Mouse (Mus musculus) spleen, postnatal 4 days (tissue): ENCODE results near the gene Noxo1.
"Not testable (repeated sequence)": the region's sequence is repeated elsewhere in the genome, so short reads cannot be mapped to it uniquely, and the experiment has no call there.

Experiments
- DNase-seq, 2 experiments: peaks; one replicate each; pipeline ENCODE4 v3.0.0; 2022; ENCODE audit warnings: low spot score in 2 of 2

Noxo1 gene

DNA sequence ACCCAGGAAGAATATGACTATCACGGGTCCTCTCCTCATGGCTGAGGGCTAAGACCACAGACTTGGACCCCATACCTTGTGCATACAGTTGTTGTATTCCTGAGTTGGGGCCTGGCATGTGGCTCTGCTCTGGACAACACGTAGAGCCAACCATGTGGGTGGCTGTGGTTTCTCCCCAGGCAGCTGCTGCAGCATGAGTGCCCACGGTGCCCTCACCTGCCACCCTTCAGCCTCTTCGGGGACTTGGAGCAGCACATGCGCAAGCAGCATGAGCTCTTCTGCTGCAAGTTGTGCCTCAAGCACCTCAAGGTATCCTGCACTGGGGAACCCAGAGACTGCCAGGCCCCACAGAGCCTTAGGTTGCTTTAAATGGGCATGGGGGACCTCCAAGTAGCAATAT lies 19.2 kb upstream of the Noxo1 start:
- no peak for DNase-seq

DNA sequence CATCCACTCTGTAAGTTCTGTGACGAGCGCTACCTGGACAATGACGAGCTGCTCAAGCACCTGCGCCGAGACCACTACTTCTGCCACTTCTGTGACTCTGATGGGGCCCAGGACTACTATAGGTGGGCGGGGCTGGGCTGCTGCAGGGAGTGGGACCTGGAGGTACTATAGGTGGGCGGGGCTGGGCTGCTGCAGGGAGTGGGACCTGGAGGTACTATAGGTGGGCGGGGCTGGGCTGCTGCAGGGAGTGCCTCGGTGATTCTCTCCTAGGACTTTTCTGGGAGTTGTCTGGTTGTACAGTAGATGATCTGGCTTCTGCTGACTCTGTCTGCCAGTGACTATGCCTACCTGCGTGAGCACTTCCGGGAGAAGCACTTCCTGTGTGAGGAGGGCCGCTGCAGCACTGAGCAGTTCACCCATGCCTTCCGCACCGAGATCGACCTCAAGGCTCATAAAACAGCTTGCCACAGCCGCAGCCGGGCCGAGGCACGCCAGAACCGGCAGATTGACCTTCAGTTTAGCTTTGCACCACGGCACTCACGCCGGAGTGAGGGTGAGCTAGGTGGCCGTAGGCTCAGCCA lies 18.4 kb upstream of the Noxo1 start:
- no peak for DNase-seq

DNA sequence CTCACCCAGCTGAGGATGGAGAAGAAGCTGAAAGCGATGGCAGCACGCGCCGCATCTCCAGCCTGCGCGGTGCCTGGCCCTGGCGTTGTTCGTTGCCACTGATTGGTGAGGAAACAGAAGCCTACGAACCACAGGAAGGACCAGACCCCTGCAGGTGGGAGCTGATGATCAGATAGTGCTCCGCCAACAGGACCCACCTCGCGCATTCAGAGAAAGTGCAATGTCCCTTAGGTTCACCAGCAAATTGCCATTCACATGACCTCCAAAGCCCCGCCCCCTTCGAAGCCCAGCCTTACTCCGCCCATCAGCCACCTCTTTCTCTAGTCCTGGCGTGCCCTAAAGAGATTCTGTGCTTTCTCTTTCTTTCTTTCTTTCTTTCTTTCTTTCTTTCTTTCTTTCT lies 9.5 kb upstream of the Noxo1 start:
- DNase-seq = peak; percentile 71 to 83

DNA sequence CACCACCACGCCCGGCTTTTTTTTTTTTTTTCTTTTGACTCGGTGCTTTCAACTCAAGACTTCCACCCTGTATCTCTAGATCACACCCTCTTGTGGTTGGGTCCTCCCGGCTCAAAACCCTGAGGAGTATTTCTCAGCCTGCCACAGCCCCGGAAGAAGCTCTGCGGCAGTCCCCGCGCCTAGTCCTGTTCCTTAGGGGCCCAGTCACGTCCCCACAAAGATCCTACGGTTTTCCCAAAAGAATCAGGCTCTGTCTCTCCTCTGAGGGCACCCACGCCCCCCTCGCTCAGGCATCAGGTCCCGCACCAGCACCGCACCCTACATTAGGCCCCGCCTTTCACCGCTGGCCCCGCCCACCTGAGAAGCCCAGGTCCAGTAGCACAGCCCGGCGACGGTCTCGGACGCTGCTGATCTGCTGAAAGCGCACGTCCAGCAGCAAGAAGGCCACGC lies 8.9 kb upstream of the Noxo1 start:
- peak; percentile 65 to 84 for DNase-seq

DNA sequence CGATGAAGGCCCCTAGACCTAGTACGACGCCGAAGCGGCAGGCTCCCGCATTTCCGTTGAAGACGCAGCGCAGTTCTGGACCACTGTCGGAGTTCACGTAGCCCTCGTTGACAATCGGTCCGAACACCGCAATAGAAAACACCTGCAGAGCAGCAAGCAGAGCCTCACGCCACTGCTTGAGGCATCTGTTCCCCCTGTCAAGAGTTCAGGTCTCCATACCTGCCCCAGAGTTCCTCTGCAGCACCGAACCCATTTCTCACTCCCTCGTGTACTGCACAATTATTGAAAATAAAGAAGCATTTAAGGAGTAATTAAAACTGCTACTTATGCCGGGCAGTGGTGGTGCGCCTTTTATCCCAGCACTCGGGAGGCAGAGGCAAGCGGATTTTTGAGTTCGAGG lies 8.4 kb upstream of the Noxo1 start:
- DNase-seq = no peak

DNA sequence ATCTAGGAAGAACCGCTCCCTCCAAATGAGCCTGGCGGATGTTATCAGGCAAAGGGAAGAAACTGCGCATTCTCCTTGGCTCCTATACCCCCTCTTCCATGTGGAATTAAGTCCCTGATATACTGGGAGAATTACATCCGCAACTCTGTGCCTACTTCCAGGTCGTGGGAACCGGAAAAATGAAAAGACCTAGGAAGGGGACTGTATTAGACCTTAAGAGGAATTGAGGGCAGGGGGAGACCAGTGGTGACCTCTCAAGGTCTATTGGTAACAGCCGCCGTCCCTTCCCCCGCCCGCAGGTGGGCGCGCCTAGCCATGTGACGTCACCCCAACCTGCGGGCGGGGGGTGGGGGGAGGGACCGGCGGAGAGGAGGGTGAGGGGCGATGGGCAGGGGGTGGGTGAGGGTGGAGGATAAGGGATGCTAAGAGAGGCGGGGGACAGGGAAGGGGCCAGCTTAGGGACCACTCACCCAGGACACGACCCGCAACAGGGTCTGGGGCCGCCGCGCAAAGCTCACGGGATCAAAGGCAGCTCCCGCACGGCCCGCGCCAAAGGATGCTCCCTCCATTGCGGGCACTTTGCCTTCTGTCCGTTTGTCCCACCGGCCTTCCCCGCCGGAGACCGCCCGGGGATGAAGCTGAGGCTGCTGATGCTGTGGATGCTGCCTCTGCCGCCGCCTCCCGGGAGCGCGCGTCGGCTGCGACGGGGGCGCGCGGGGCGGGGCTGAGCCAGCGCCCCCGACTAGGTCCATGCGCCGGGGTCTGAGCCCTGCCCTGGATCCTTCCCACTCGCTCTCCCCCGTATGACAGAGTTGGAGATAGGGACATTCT lies 6.6 kb upstream of the Noxo1 start, which contains the start of gene Syngr3:
Syngr3 (minus strand) TSS at position 705 of the 831 bp plus-strand sequence.
- no peak for DNase-seq

DNA sequence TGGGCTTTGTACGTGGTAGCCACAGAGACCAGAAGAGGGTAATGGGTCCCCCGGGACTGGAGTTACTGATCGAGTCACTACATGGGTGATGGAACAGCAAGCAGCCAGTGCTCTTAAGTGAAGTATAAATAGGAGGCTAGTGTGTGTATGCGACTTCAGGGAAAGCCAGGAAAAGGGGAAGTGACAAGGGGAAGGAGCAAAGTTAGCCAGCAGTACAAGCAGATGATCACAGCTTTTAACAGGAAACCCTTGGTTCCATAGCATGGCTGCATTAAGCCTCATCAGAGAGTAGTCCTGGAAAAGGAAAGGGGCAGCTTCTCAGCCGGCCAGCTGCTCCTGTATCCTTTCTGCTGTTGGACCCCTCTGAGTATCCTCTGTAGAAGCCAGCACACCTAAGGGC lies 3.6 kb upstream of the Noxo1 start:
- DNase-seq = no peak

DNA sequence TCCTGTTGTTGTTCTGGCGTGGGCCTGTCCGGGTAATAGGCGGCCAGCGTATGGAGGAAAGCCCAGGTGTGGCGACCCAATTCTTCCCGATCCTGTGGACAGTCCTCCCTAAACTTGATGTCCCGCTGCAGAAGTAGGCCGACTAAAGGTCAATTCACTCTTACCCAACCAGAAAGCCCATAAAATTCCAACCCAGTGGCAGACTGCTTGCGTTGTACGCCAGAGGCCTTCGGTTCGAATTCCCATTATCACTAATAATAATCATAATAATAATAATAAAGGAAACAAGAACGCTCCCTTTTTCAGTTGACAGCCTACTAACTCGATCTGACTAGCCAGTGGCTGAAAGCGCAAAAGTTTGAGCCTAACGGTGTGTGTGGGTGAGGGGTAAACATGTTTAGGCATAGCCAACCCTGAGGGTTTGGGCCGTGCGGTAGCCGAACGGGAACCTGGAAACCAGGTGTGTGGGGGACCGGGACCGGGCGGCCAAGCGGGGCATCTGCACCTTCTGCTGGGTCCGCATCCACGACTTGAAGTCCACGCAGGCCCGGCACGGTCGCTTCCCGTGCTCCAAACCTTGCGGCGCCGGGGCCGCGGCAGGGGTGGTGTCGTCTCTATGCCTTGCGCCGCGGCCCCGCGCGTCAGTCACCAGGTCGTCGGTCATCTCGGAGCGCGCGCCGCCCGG lies 566 bp upstream of the Noxo1 start:
- no peak for DNase-seq

DNA sequence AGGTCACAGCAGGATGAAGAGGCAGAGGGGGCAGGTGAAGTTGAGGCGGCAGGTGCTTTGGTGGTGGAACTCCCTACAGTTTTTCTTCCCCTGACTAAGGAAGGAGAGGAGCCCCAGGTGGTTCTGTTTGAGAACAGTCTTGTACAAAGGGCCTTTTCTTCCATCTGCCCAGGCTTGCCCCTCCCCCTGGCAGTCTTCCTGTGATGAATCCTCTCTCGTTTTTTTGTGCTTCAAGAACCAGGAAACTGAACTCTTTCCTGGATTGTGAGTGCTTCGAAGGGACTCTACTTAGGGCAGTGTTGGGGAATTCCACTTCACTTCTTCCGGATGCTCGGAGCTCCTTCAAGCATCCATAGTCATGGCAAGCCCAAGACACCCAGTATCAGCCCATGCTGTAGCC lies 2.0 kb downstream of the Noxo1 start:
- DNase-seq = no peak

DNA sequence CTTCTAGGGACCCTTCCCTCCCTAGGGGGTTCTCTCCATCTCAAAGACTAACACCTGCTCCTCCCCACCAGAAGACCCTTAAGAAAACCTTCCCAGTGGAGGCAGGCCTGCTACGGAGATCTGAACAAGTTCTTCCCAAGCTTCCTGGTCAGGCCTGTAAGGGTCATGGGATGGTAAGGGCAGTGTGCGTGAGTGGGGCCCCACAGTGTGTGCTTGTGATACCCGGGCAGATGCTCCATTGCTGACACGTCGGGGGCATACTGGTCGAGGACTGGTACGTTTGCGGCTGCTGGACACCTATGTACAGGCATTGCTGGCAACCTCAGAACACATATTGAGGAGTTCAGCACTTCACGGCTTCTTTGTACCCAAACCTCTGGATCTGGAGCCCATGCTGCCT lies 2.7 kb downstream of the Noxo1 start:
- no peak for DNase-seq

DNA sequence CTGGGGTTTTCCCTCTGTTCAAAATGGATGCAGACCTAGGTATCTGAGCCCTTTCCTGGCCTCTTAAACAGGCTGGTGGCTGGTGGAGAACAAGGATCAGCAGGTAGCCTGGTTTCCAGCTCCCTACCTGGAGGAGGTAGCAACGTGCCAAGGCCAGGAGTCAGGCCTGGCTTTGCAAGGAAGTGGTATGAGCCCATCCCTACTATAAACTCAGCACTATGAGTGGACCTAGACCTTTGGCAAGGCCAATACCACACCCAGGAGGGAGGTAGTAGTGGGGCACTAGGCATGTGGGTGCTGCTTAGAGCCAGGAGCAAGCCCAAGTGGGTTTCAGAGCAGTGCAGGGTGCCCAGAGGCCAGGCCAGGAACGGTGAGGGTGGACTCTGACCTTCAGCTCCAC lies 3.4 kb downstream of the Noxo1 start:
- DNase-seq = no peak

DNA sequence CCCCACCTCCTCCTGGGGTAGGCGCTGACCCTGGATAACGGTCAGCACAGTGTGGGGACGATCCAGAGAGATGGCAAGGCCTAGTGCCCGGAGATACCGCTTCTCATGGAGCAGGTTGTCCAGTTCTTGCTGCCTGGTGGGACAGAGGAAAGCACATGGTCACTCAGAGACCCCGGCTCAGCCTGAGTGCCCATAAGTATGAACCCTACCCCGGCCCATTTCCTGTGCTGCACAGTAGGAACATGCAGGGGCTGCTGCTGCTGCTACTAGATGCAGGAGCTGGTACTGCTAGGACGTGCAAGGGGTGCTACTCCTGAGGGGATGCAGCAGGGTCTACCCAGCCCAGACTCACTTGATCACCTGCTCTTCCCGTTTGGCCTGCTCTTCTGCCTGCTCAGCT lies 5.2 kb downstream of the Noxo1 start:
- DNase-seq = no peak

DNA sequence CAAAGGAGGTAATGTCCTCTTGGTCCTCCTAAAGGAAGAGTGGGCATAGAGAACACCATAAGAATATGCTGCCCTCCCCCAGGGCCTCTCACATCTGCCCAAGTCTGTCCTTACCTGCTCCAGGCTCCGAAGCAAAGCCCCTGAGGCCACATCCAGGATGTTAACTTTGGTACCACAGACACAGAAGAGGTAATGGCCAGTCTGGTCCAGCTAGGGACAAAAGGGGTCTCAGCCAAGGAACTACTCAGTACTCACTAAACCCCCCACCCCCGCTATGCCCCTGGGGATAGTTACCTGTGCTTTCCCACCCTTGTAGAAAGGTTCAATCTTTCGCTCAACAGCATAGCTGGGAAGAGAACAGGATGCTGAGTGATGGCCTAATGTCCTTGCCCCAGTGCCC lies 9.8 kb downstream of the Noxo1 start:
- DNase-seq = no peak

DNA sequence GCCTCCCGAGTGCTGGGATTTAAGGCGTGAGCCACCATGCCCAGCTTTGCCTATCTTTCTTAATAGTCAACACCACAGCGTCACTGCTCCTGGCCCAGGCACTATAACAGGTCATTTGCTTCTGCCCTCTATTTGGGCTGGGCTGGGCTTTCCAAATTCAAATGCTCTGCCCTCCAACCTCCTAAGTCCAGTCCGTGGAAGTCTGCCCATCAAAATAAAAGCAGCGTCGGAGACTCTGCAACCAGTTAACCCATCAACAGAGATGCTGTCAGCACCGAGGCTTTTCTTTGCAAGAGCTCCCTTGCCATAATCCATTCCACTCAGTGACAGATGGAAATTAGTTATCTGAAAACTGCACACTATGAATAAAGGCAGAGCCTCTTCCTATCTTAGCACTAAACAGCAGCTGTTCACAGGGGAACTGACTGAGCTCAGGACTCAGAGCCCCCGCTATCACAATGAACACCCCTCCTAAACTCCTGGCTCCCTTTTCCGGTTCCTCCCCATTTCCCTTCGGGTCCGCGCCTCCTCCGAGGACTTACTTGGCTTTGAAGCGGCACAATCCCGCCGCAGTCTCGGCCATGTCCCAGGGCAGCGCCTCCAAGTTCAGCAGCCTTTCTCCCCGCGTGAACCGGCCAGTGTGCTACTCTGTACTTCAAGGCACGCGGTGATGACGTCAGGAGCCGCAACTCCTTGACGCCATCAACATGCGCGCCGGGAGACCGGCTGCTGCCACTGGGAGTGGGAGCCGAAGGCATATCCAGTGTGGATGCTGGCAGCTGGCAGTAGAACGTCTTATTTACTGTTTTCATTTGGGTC lies 11.2 kb downstream of the Noxo1 start, which contains the start of gene Tbl3:
Tbl3 (minus strand) TSS at position 679 of the 819 bp plus-strand sequence.
- peak; percentile 90 to 96 for DNase-seq

DNA sequence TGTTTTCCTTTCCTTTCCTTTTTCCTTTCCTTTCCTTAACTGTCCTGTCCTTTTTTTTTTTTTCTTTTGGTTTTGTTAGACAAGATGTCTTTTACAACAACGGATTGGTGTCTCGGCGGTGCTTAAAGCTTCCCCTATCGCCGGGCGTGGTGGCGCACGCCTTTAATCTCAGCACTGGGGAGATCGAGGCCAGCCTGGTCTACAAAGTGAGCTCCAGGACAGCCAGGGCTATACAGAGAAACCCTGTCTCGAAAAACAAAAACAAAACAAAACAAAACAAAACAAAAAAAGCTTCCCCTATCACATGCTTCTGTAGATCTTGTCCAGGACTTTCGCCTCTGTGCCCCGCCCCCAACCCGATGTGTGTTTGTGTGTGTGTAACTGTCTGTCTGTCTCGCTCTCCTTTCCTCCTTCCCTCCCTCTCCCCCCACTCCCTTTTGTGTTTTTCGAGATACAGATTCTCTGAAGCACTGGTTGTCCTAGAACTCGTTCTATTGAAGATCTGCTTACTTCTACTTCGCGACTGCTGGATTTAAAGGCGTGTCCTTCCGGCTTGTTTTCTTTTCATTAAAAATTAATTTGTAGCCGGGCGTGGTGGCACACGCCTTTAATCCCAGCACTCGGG lies 11.9 kb downstream of the Noxo1 start:
- no peak for DNase-seq

DNA sequence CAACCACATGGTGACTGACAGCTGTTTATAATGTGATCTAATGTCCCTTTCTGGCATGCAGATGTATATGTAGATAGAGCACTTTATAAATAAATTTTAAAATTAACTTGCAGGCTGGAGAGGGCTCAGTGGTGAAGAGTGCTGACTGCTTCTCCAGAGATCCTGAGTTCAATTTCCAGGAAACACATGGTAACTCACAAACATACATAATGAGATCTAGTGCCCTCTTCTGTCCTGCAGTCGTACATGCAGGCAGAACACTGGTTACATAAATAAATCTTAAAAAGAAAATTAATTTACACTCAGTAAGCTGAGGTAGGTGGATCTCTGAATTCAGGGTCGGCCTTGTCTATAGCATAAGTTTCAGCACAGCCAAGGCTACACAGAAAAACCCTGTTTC lies 12.6 kb downstream of the Noxo1 start:
- DNase-seq = no peak

DNA sequence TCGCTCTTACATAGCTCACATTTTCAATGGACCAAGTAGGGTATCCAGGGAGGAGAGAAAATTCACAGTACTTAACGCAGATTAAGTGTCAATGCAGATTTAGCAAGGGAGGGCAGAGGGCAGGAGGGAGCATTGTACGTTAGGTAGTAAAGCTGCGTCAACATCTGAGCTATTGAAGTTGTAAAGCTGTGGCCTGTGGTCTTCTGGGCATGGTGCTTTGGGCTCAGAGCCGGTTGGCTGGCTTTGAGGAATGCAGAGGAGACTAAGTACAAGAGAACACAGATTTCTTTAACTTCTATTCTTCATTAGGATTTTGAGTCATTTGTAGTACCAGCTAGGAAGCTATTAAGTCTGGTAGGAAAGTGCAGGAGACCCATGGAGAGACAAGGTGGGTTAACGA lies 19.5 kb downstream of the Noxo1 start:
- no peak for DNase-seq

DNA sequence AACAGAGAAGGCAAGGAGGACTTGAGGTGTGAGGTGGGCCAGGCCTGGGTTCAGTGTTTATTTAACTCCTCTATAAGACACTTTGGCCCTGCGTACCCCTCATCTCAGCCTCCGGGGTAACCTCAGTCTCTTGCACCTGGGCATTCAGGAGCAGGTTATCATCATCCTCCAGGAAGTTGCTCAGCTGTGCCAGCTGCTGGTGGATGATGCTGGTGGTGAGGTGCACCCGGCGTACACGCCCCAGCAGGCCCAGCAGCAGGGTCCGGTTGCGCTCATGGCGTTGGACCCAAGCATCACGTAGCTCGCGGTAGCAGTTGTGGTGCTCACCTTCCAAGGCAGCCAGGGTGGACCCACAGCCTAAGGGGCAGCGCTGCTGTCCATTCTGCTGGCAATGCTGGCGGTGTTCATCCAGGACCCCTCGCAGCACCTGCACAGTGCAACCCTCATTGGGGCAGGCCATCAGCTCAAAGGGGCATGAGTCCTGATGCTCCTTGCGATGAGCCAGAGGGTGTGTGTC lies 20.2 kb downstream of the Noxo1 start:
- DNase-seq = peak in 1 of 2 experiments; percentile 58

DNA sequence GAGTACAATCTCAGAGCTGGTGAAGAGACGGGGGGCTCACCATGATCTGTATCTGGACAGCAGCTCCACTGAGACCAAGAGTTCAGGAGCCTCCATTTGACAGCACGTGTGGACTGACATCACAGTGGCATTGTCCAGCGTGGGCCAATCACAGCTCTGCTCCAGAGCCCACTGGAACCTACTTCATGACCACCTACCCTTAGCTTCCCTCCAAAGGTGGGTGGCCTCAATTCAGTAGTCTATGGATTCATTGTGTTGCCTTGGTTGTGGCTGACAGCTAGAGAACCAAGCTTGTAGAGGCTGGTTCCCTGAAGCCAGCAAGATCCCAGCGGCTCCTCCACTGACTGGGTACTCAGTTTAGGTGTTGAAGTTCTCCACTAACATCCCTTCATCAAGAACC lies 21.9 kb downstream of the Noxo1 start, which contains the start of the genes Rnf151 and Rps2:
Rnf151 (minus strand) TSS at position 121 of the 400 bp plus-strand sequence.
Rps2 (plus strand) TSS at position 174 of the 400 bp plus-strand sequence.
- peak in 1 of 2 experiments; percentile 55 for DNase-seq

DNA sequence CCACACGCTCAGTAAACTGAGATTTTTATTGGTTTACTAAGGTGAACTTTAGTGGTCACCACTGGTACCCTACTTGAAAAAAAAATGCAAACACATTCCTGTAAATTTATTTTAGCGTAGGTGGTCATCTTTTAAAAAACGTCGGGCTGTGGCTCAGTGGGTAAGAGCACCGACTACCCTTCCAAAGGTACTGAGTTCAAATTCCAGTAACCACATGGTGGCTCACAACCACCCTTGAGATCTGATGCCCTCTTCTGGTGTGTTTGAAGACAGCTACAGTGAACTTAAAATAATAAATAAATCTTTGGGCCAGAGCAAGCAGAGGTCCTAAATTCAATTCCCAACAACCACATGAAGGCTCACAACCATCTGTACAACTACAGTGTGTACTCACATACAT lies 22.9 kb downstream of the Noxo1 start:
- DNase-seq = not testable (repeated sequence)
